Mouse (Mus musculus) left cerebral cortex, adult 9 months (tissue): ENCODE results near the gene Cx3cl1.
A peak's percentile ranks its signal among the peaks of the same experiment; 100 is the strongest.

Source experiments
- DNase-seq, 2 experiments: peaks; one replicate each; pipeline ENCODE4 v3.0.0; 2022; ENCODE audit warnings: low spot score in 2 of 2

Gene Cx3cl1

GRCm38 (mm10) chr8:94771941-94772670, at the start of gene Cx3cl1:
Cx3cl1 (plus strand) TSS chr8:94772009.
- peak; percentile 82 to 91 for DNase-seq

- no peak for DNase-seq
Measured at GRCm38 (mm10) chr8:94725998-94726397, 45.8 kb upstream of the Cx3cl1 start.

GRCm38 (mm10) chr8:94729301-94729700, 42.5 kb upstream of the Cx3cl1 start:
- no peak for DNase-seq

GRCm38 (mm10) chr8:94733821-94734465, 37.9 kb upstream of the Cx3cl1 start:
- no peak for DNase-seq

GRCm38 (mm10) chr8:94734735-94735350, 37.0 kb upstream of the Cx3cl1 start:
- DNase-seq = no peak

GRCm38 (mm10) chr8:94735426-94736094, 36.2 kb upstream of the Cx3cl1 start:
- no peak for DNase-seq

GRCm38 (mm10) chr8:94739829-94740228, 32.0 kb upstream of the Cx3cl1 start:
- DNase-seq = no peak

GRCm38 (mm10) chr8:94740591-94740990, 31.2 kb upstream of the Cx3cl1 start:
- no peak for DNase-seq

- DNase-seq = no peak
Measured at GRCm38 (mm10) chr8:94741726-94742125, 30.1 kb upstream of the Cx3cl1 start.

GRCm38 (mm10) chr8:94744484-94744883, 27.3 kb upstream of the Cx3cl1 start:
- DNase-seq = no peak

- no peak for DNase-seq
Measured at GRCm38 (mm10) chr8:94744972-94745371, 26.8 kb upstream of the Cx3cl1 start.

GRCm38 (mm10) chr8:94745476-94746184, 26.2 kb upstream of the Cx3cl1 start, which contains the start of gene Ccl22:
Ccl22 (plus strand) TSS chr8:94745590.
- no peak for DNase-seq

GRCm38 (mm10) chr8:94746832-94747231, 25.0 kb upstream of the Cx3cl1 start:
- DNase-seq = no peak

- DNase-seq = no peak
Measured at GRCm38 (mm10) chr8:94748363-94748762, 23.4 kb upstream of the Cx3cl1 start.

GRCm38 (mm10) chr8:94749942-94750341, 21.9 kb upstream of the Cx3cl1 start:
- DNase-seq = no peak

GRCm38 (mm10) chr8:94751023-94751849, 20.6 kb upstream of the Cx3cl1 start:
- peak in 1 of 2 experiments; percentile 7 for DNase-seq

- DNase-seq = no peak
Measured at GRCm38 (mm10) chr8:94754006-94754405, 17.8 kb upstream of the Cx3cl1 start.

- no peak for DNase-seq
Measured at GRCm38 (mm10) chr8:94754486-94754885, 17.3 kb upstream of the Cx3cl1 start.

GRCm38 (mm10) chr8:94767035-94767434, 4.8 kb upstream of the Cx3cl1 start:
- DNase-seq = no peak

GRCm38 (mm10) chr8:94770945-94771344, 864 bp upstream of the Cx3cl1 start:
- no peak for DNase-seq

GRCm38 (mm10) chr8:94773048-94773447, 1.2 kb downstream of the Cx3cl1 start:
- peak in 1 of 2 experiments; percentile 52 for DNase-seq
